Mouse (Mus musculus): Measurements from ENCODE around the gene Scnn1b.

DNA sequence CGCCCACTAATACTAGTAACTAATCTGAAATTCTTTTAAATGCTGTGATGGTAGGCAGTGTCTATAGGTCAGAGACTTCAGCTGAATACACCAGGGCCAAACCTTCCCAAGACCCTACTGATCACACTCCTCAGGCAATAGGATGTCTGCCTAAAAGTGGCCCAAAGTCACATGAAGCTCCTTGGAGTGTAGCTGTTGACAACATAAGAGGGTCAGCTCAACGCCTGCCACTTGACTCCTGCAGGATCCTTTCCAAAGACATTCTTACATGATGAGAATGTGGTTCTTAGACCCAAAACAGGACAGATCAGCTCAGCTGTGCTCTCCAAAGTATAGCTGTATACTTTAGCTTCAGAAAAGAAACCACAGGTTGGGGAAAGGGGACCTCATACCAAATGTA is 77.5 kb downstream of the Scnn1b start:
- TF ChIP-seq CTCF (IDR thresholded peaks at IDR 0.05; ENCODE audit: insufficient read depth, low read depth, low read length) = no peak
- no peak for TF ChIP-seq POLR2A (IDR thresholded peaks at IDR 0.05; ENCODE audit: insufficient read depth, low read depth, low read length)
